Mouse (Mus musculus) erythroblast, adult 5-6 weeks (primary cell): Measurements from ENCODE around the gene Upk1a. TPM values are rescaled to one million over a fixed set of nuclear protein-coding genes. Genes with fewer than 3 reads are reported as not detected.

ENCODE experiments used
- ATAC-seq: replicated peaks from 2 replicates; pipeline ENCODE4 v1.8.0; 2016; ENCODE audit warnings: moderate number of reproducible peaks, mild to moderate bottlenecking, moderate TSS enrichment, inconsistent platforms; ENCODE audit not compliant: poor library complexity, low FRiP score, severe bottlenecking
- total RNA-seq, 2 experiments: library from RNA; stranded (forward) in 1 of 2; stranded (reverse) in 1 of 2; fragments of 150-400 nt in 1 of 2; fragments of 200-764, 138-1000 nt in 1 of 2; gene quantifications; 2 replicates each; pipeline versions ENCODE4 v1.2.3 to v1.2.4; 2015 to 2017; ENCODE audit warnings: low replicate concordance in 2 of 2

The Upk1a gene
- not detected in 2 replicates for total RNA-seq (2015; ENCODE audit: low replicate concordance)
- not detected in 2 replicates for total RNA-seq (2017; ENCODE audit: low replicate concordance)

DNA sequence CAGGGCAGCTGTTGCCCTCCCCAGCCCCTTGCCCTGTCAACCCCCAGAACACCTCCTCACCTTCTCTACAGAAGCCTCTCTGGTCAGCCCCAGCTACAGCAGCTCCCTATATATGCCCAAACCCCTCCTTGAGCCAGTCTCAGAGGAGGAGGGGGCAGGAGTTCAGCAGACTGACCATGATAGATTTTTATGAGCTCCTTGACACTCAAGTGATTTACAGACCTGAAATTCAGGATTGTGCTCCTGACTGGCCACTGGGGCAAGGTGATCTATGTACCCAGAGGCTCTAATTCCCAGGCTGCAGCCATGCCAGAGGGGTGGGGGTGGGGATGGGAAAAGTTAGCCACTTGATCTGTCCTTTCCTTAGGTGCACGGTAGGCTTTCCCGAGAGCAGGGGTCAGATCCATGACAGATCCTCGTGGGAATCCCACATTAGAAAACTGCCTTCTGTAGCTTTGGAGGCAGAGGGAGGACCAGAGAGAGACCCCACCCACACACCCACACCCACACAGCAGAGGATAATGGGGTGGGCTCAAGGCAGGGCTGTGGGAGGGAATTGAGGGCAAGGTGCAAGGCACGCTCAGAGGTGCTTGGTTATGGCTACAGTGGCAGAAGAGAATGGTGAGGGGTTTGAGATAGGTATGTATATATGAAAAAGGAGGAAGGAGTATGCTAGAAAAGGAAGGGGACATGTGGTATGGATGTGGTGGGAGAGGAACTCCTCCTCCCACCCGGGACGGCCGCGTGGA is at the start of gene Upk1a:
Gene Upk1a (minus strand): TSS at position 194 of the 749 bp plus-strand sequence.
- no peak for ATAC-seq

DNA sequence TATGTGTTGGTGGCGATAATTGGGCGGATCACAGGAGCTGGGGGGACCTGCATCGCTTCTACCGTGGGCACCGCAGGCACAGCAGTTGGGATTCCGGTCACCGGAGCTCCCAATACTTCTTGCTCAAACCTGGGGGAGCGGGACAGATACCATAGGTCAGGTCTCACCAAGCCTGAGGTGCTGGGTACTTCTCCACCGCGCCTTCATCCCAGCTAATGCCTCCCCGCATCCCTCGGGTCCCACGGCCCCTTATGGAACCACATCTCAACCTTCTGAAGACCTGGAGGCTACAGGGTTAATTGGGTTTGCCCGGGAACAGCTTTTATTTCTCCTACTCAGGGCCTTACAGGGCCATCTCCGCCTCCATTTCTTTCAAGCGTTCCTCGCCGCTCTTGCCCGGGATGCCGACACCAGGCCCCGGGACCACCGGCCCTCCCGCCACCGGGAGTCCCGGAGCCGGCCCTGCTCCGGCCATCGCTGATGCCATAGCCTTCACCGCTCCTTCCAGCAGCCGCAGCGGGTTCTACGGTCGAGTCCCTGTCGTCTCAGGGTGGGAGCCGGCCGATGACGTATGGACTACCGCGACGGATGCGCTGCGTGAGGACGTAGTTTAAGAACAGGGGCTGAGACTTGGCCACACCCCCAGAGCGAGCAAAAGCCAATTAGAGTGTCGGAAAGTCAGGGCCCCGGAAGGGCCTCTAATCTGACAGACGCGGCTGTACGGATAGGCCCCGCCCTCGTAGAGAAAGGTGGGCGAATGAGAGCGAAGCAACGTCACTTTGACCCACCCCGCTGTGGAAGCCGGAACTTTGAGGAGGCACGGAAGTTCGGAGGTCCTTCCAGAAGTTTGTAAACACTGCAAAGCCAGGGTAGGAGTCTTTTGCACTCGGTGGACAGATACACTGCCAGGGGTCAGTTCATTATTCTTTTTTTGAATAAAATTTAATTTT is 37.2 kb upstream of the Upk1a start, which contains the start of gene Rbm42:
Gene Rbm42 (minus strand): TSS at position 727 of the 950 bp plus-strand sequence.
- peak; percentile 98 for ATAC-seq

DNA sequence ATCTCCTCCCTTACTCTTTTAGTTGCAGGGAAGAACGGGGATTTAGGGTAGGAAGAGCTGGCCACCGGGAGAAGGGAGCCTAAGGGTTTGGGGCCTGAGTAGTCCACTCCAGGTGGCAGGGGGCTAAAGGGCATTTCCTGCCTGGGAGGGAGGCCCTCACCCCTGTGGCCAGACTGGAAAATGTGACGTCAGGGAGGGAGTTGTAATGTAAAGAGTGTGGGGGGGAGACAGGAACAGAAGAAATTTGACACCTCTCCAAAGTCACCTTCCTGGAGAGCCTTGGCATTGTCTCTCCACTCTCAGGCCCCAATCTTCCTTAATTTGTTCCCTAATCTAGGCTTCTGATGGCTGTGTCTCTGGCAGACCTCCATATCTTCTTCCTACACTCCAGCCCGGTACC is 26.4 kb upstream of the Upk1a start:
- ATAC-seq, result no peak

DNA sequence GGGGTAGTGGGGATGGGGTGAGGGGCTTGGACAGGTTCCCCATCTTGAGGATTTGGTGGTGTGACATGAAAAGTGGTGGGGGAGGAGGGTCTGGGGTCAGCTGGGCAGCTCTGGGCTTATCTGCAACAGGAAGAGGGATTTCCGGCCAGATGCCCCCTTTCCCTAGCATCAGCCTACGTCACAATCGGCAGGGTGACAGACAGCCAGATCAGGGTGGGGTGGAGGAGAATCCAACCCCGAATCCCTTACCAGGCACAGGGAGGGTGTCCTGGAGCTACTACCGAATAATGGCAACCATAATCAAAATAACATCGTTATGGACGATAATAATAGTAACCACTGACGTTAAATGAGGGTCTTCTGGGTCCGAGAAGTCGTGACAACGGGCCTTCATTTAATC is 23.7 kb upstream of the Upk1a start:
- ATAC-seq, result no peak

DNA sequence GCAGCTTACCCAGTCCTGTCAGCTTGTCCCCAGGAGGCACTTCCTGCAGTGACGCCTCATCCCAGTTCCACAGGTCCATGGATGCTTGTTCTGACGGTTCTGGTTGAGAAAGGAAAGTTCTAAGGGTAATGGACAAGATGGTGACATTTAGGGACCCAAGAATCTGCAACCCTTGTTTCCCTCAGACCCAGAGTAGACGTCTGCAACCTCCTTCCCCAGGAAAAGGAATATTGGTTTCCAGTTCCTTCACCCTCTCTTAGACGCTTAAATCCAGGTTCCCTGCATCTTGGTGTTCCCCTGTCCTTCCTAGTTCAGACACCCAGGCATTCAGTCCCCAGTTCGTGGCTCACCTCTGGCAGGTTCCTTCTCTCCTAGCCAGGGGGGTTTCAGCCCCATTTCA is 23.1 kb upstream of the Upk1a start, which contains the start of gene Etv2:
Gene Etv2 (minus strand): TSS at position 101 of the 400 bp plus-strand sequence.
- ATAC-seq, result no peak

DNA sequence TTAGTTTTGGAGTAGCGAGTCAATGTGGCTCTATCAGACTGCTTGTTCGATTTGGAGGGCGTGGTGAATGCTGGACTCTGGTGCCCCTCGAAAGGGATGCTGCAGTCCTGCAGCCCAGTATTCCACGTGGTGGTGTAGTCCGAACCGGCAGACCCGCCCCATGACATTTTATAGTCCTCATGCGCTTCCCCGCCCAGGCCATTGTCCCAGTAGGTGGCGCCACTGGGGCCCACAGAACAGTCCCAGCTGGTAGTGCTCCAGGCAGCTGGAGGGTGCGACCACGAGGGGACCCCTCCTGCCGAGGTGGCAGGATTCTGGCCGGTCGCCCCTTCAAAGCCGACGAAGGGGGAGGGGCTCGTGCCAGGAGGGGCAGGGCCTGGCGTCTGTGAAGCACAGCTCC is 22.0 kb upstream of the Upk1a start:
- ATAC-seq, result peak; percentile 66

DNA sequence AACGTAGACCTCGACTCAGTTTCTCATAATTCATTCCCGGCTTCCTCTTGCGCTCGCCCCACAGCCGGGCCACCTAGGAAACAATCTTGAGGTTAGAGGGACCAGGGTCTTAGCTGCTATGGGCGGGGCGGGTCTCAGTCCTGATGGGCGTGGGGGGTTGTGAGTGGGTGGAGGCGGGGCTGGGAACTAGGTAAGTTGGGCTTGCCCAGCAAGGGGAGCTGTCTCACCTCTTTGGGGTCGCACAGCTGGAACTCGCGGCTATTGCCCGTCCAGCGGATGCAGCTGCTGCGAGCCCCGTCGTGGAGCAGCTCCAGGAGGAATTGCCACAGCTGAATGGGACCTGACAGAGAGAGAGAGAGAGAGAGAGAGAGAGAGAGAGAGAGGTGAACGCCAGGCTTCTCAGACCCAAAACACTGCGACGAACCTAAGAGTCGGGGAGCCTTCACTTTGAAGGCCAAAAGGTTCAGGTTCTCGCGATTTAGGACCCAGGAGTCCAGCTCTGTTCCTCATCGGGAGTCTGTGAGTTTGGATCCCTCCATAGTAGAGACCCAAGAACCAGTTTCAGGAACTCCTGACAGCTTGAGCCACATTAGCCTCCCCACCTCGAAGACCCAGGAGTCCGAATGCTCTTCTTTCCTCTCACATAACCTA is 21.2 kb upstream of the Upk1a start:
- ATAC-seq, result no peak

DNA sequence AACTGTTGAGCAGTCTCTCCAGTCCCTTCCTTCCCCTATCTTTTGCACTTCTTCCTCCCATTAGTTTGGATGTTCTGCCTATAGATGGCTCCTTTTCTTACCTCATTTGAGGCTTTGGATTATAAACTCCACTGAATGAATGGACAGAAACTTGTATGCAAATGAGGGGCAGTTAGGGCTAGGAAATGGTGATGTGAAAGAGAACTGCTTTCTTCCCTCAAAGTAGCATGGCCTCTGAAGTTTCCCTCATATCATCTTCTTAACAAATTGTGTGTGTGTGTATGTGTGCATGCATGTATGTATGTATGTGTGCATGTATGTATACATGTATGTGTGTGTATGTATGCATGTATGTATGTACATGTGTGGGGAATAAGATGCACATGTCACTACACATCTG is 16.4 kb upstream of the Upk1a start:
- ATAC-seq, result no peak

DNA sequence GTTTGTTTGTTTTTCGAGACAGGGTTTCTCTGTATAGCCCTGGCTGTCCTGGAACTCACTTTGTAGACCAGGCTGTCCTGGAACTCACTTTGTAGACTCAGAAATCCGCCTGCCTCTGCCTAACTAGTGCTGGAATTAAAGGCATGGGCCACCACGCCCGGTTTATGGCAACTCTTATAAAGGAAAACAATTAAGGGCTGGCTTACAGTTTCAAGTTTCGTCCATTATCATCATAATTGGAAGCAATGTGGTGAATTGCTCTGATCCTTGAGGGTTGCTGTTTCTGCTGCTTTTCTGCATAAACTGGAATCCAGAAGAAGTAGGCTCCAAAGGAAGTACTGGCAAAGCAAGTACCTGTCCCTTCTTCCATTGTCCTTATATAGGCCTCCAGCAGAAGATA is 14.0 kb upstream of the Upk1a start:
- no peak for ATAC-seq

DNA sequence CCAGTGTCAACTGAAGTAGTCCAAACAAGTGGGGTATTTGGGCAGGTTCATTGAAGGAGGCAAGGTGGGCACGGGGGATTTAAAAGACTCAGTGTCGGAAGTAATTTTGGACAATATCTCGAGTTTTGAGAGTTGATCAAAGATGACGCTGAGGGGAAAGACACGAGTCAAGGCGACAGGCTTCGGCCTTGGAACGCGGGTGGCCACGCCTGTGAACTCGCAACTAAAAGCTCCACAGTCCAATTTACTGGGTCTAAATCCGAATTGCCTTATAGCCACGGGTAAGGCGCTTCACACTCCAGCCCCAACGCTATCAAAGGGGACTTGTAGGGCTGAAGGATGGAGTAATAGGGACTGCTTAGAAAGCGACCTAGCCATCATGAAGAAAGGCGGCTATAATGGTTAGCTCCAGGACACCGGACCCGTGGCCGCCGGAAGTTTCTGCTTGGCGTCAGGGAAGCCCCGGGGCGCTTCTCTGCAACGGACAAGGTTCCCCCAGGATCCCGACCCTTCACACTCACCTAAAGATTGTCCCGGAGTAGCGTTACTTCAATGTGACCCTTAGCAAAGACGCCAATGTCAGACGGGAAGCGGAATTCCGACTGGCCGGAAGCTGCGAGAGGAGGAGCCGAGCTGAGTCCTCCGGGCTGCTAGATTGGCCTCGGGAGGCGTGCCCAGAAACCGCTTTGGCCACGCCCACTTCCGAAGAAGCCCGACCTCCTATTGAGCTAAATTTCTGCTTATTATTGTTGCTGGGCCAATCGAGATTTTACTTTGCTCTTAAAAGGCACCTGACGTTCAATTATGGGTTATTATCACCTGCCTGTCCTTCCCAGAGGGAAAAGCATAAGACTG is 13.1 kb upstream of the Upk1a start, which contains the start of gene Cox6b1:
Gene Cox6b1 (minus strand): TSS at position 622 of the 855 bp plus-strand sequence.
- peak; percentile 98 for ATAC-seq

DNA sequence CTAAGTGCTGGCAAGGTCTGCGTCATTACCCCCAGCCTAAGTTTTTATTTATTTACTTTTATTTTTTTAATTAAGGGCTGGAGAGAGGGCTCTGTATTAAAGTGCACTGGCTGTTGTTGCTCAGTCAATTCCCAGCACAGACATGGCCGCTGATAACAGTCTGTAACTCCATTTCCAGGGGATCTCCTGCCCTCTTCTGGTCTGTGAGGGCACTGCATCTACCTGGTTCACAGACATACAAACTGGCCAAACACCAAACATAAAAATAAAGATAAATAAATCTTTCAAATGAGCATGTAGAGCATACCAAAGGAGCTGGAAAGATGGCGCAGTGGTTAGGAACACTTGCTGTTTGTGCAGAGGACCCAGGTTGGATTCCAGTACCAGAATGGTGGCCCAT is 6.6 kb upstream of the Upk1a start:
- ATAC-seq, result peak; percentile 59; the same call in 1 of the 2 replicates

DNA sequence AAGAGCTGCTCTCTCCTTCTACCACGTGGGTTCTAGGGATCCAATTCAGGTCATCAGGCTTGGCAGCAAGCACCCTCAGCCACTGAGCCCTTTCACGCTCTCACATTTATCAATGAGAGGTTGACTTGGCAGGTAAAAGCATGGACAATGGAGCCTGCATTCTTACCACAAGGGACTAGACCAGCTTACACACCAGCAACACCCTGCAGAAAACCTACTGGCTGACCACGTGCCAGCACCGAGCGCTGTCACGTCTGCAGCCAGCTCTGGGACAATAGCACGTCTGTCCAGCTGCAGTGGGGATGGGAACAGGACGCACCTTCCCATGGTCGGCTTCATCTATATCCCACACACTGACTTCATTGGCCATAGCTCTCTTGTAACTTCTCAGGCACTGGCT is 6.0 kb upstream of the Upk1a start:
- no peak for ATAC-seq

DNA sequence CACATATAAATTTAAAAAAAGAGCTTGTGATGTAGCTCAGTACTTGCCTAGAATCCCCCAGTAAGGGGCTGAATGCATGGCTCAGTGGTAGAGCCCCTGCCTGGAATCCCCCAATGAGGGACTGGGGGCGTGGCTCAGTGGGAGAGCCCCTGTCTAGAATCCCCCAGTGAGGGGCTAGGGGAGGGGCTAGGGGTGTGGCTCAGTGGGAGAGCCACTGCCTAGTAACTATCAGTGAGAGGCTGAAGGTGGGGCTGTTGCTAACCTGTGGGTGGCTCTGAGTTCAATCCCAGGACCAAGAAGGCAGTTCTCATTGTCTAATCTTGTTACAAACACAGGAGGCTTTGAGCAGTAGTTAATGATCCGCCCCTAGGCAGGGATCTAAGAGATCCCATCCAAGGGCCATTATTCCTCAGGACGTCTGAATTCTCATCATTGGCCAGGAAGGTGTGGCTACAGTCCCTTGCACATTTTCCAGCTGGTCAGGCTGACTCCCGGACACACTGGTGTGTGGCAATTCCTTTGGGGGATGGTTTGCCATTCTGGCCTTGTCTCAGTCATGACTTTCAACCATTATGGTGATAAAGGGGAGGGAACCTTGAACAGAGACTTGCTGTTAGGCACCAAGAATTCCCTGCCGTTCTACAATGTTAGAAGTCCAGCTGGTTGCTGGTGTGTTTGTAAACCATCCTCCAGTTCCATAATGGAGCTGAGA is 2.6 kb upstream of the Upk1a start:
- no peak for ATAC-seq

DNA sequence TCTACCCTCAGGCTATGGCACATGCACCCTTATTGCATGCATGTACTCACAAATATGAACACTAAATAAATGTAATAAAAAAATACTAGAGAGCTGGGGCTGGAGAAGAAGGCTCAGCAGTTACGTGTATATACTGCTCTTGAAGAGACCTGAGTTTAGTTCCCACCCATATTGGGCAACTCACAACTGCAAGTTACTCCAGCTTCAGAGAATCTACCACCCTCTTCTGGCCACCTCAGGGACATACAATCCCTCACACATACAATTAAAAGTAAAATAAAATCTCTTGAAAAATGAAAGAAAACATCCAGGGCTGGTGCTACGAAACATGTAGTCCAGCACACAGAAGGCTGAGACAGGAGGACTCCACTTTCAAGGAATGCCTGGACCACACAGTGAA is 1.8 kb upstream of the Upk1a start:
- no peak for ATAC-seq

DNA sequence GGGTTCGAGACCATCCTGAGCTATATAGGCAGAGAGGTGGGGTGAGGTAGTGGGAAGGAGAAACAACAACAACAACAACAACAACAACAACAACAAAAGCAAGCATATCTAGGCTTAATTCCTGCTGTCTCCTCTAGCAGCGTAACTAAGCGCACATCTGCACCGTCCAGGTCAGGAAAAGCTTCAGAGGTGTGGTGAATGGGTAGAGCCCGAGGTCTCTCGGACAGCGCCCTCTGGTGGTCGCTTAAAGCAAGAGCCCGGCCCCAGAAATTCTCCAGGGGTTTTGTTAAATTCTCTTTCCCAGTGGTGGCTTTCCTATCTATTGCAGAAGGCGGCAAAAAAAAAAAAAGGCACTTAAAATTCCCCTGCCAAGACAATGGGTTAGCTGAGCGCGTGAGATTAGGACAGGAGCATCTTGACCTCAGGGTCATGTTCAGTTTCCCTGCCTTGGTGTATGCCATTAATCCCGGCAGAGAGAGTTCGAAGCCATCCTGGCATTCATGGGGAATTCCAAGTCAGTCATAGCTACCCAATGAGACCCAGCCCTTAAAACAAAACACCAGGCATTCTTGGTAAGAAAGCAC is 974 bp upstream of the Upk1a start:
- ATAC-seq, result peak; percentile 80

DNA sequence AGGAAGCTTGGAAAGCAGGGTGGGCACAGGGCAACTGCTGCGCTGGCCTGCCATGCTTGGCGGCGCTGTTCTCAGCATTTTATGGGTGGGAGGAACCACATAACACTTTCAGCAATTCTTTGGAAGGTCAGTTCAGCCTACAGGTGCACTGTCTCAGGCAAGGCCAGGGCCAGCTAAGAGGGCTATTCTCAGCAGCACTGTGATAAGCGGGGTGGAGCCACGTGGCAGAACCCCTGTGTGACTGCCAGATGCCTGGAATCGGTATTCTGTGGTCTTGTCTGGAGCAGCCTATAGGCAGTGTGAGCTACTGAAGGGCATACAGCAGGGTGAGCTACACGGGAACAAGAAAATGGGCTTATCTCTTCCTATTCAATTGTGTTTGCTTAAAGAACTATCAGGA is 2.6 kb downstream of the Upk1a start:
- no peak for ATAC-seq

DNA sequence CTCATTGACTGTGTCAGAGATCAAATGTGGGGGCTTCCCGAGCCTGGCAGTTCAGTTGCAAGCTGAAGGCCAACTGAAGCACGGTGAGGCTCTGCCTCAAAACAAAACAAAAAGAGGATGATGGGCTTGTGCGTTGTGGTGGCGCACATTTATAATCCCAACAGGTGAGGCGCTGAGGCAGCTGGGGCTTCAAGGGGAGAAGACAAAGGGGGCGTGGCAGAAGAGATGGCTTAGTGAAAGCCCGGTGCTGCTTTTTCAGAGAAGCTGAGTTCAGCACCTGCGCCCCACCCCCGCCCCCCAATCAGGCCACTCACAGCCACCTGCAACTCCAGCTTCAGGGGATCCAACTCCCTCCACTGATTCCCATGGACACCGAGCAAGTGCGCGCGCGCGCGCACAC is 4.2 kb downstream of the Upk1a start:
- no peak for ATAC-seq

DNA sequence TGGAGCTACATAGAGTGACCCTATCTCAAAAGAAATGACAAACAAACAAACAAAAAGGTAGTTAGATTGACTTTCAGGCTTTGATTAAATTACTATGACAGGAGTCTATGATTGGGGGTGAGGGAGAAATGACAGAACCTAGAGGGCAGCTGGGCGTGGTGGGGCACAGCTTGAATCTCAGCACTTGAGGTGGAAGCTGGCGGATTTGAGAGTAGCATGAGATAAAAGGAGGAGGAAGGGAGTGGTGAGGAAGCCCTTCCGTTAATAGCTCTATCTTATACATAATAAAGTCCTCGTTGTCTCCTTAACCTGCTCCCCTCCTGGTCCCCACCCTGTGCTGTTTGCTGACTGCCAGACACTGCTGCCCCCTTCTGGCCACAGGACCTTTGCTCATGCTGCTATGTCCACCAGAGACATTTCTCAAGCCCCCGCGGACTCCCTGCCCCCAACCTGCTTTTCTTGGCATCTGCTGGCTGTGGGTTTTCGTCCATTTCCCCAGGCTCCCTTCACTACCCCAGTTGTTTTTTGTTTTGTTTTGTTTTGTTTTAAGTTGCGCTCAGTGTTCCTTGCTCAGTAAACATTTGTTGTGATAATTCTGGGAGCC is 4.8 kb downstream of the Upk1a start:
- peak; percentile 81 for ATAC-seq
